Mouse (Mus musculus) midbrain, embryonic 15.5 days (tissue): Measurements from ENCODE around the gene Dnah2. TPM values are rescaled to one million over a fixed set of nuclear protein-coding genes. Genes with fewer than 3 reads are reported as not detected.

ENCODE experiments used
- ATAC-seq: fragments of 200-750 bp; cut with Nextera tagmentation; replicated peaks from 2 replicates; pipeline ENCODE4 v1.8.0; 2017; ENCODE audit warnings: moderate TSS enrichment
- H3K27ac ChIP-seq: fragments of 300-500 bp; sonication (generic); 2 replicates; pipeline ENCODE4 v1.5.1; 2015; ENCODE audit warnings: mild to moderate bottlenecking, inconsistent platforms
- H3K27me3 ChIP-seq: fragments of 300-500 bp; sonication (generic); replicated peaks from 2 replicates; pipeline ENCODE4 v1.6.1; 2015; ENCODE audit warnings: inconsistent platforms
- H3K36me3 ChIP-seq: fragments of 300-500 bp; sonication (generic); replicated peaks from 2 replicates; pipeline ENCODE4 v1.6.1; 2015; ENCODE audit warnings: inconsistent platforms
- H3K4me1 ChIP-seq: fragments of 300-500 bp; sonication (generic); 2 replicates; pipeline ENCODE4 v1.6.1; 2015; ENCODE audit warnings: inconsistent platforms
- H3K4me2 ChIP-seq: fragments of 300-500 bp; sonication (generic); 2 replicates; pipeline ENCODE4 v1.6.1; 2015; ENCODE audit warnings: inconsistent platforms, mild to moderate bottlenecking, moderate library complexity
- H3K4me3 ChIP-seq: fragments of 300-500 bp; sonication (generic); 2 replicates; pipeline ENCODE4 v1.5.1; 2015; ENCODE audit warnings: mild to moderate bottlenecking, inconsistent platforms
- H3K9ac ChIP-seq: fragments of 300-500 bp; sonication (generic); 2 replicates; pipeline ENCODE4 v1.6.1; 2015; ENCODE audit warnings: mild to moderate bottlenecking, inconsistent platforms
- H3K9me3 ChIP-seq: fragments of 300-500 bp; sonication (generic); 2 replicates; pipeline ENCODE4 v1.6.1; 2016; ENCODE audit warnings: inconsistent platforms
- WGBS: fragments of 180-500 bp; shearing (Covaris S2); methylation state at CpG from one replicate; pipeline ENCODE4 v1.1.7; 2015; ENCODE audit warnings: mixed read lengths; 5-methylcytosine and 5-hydroxymethylcytosine counted together
- polyA plus RNA-seq: library from polyadenylated mRNA; unstranded; fragments of >200 nt; fragmentation: Nextera tagmentation; extraction: Ambion mirVana; gene quantifications from 2 replicates; pipeline ENCODE4 v1.2.1, GENCODE M21; 2015

The Dnah2 gene
- polyA plus RNA-seq, 1 experiment from 2014 or later: 5.7 TPM

- H3K4me1 ChIP-seq: no peaks in the 10 kb centered on the region
- no peak for ATAC-seq
- no peak overlapping the region for H3K9ac ChIP-seq
- H3K4me2 ChIP-seq: no peak overlapping the region
- no peaks in the 10 kb centered on the region for H3K27me3 ChIP-seq
- H3K4me3 ChIP-seq: no peak overlapping the region
- H3K36me3 ChIP-seq: no peaks in the 10 kb centered on the region
- H3K27ac ChIP-seq: no peak overlapping the region
- H3K9me3 ChIP-seq: no peaks in the 10 kb centered on the region
- 87% methylated on average over 2 of the region's 2 CpGs for WGBS
These were observed 61.4 kb downstream of the Dnah2 start for GRCm38 (mm10) chr11:69487474-69487873.

- Histone ChIP-seq H3K27me3 (no peaks in the 10 kb centered on the region), H3K36me3 (no peaks in the 10 kb centered on the region), H3K27ac (no peak overlapping the region), H3K9ac (no peak overlapping the region), H3K4me3 (no peak overlapping the region), H3K9me3 (no peaks in the 10 kb centered on the region), H3K4me1 (no peaks in the 10 kb centered on the region), H3K4me2 (no peak overlapping the region)
- WGBS: 91% methylated on average over 8 of the region's 8 CpGs
- ATAC-seq: no peak
These were observed 71.3 kb downstream of the Dnah2 start for GRCm38 (mm10) chr11:69477645-69478044.

- Histone ChIP-seq H3K9ac (no peak overlapping the region), H3K27me3 (no peaks in the 10 kb centered on the region), H3K4me1 (no peaks in the 10 kb centered on the region), H3K36me3 (no peaks in the 10 kb centered on the region), H3K4me3 (no peak overlapping the region), H3K9me3 (no peaks in the 10 kb centered on the region), H3K4me2 (no peak overlapping the region), H3K27ac (no peak overlapping the region)
- no peak for ATAC-seq
- 91% methylated on average over 10 of the region's 10 CpGs for WGBS
These were observed 72.1 kb downstream of the Dnah2 start for GRCm38 (mm10) chr11:69476802-69477201.

- 62% methylated on average over 5 of the region's 5 CpGs for WGBS
- H3K9me3 ChIP-seq: no peaks in the 10 kb centered on the region
- no peak overlapping the region for H3K27ac ChIP-seq
- no peak overlapping the region for H3K4me3 ChIP-seq
- no peak for ATAC-seq
- H3K9ac ChIP-seq: no peak overlapping the region
- H3K36me3 ChIP-seq: no peaks in the 10 kb centered on the region
- H3K4me1 ChIP-seq: no peaks in the 10 kb centered on the region
- no peaks in the 10 kb centered on the region for H3K27me3 ChIP-seq
- no peak overlapping the region for H3K4me2 ChIP-seq
These were observed 74.2 kb downstream of the Dnah2 start for GRCm38 (mm10) chr11:69474737-69475136.

- Histone ChIP-seq H3K4me2 (no peak overlapping the region), H3K9ac (no peak overlapping the region), H3K27me3 (no peaks in the 10 kb centered on the region), H3K9me3 (no peaks in the 10 kb centered on the region), H3K36me3 (no peaks in the 10 kb centered on the region), H3K4me3 (no peak overlapping the region), H3K4me1 (no peaks in the 10 kb centered on the region), H3K27ac (no peak overlapping the region)
- 86% methylated on average over 5 of the region's 5 CpGs for WGBS
- ATAC-seq: no peak
These were observed 76.2 kb downstream of the Dnah2 start for GRCm38 (mm10) chr11:69472687-69473086.

- no peaks in the 10 kb centered on the region for H3K9me3 ChIP-seq
These were observed 77.4 kb downstream of the Dnah2 start for GRCm38 (mm10) chr11:69471491-69471890.

GRCm38 (mm10) chr11:69469301-69469700 lies 79.6 kb downstream of the Dnah2 start:
- 87% methylated on average over 9 of the region's 9 CpGs for WGBS
- Histone ChIP-seq H3K27ac (no peak overlapping the region), H3K4me3 (no peak overlapping the region), H3K36me3 (no peaks in the 10 kb centered on the region), H3K4me1 (no peaks in the 10 kb centered on the region), H3K9ac (no peak overlapping the region), H3K27me3 (no peaks in the 10 kb centered on the region), H3K9me3 (no peaks in the 10 kb centered on the region), H3K4me2 (no peak overlapping the region)
- ATAC-seq: no peak

More at GRCm38 (mm10) chr11:69471491-69471890, 77.4 kb downstream of the Dnah2 start:
- H3K9ac ChIP-seq: no peak overlapping the region
- H3K27me3 ChIP-seq: no peaks in the 10 kb centered on the region
- no peak overlapping the region for H3K27ac ChIP-seq
- no peaks in the 10 kb centered on the region for H3K36me3 ChIP-seq
- WGBS: 15% methylated on average over 8 of the region's 8 CpGs
- H3K4me2 ChIP-seq: no peak overlapping the region
- no peak for ATAC-seq
- no peak overlapping the region for H3K4me3 ChIP-seq
- H3K4me1 ChIP-seq: no peaks in the 10 kb centered on the region

- Histone ChIP-seq H3K27ac (no peak overlapping the region), H3K27me3 (no peaks in the 10 kb centered on the region), H3K4me2 (no peak overlapping the region), H3K9me3 (no peaks in the 10 kb centered on the region), H3K36me3 (no peaks in the 10 kb centered on the region), H3K4me3 (no peak overlapping the region), H3K9ac (no peak overlapping the region), H3K4me1 (no peaks in the 10 kb centered on the region)
- no peak for ATAC-seq
- WGBS: 94% methylated on average over 7 of the region's 7 CpGs
These were observed 84.9 kb downstream of the Dnah2 start for GRCm38 (mm10) chr11:69463996-69464395.

GRCm38 (mm10) chr11:69461568-69461967 lies 87.3 kb downstream of the Dnah2 start:
- H3K9ac ChIP-seq: no peak overlapping the region
- no peaks in the 10 kb centered on the region for H3K36me3 ChIP-seq
- no peaks in the 10 kb centered on the region for H3K27me3 ChIP-seq
- ATAC-seq: no peak
- no peaks in the 10 kb centered on the region for H3K9me3 ChIP-seq
- no peak overlapping the region for H3K4me3 ChIP-seq
- peaks cover 6% of the 10 kb centered on the region; the same call in 1 of the 2 replicates for H3K4me1 ChIP-seq
- 83% methylated on average over 5 of the region's 5 CpGs for WGBS
- H3K4me2 ChIP-seq: no peak overlapping the region
- H3K27ac ChIP-seq: no peak overlapping the region

- Histone ChIP-seq H3K36me3 (no peaks in the 10 kb centered on the region), H3K4me3 (no peak overlapping the region), H3K9me3 (no peaks in the 10 kb centered on the region), H3K9ac (no peak overlapping the region), H3K27me3 (no peaks in the 10 kb centered on the region), H3K4me1 (peaks cover 6% of the 10 kb centered on the region; the same call in 1 of the 2 replicates), H3K4me2 (no peak overlapping the region), H3K27ac (no peak overlapping the region)
- no peak for ATAC-seq
- WGBS: 78% methylated on average over 4 of the region's 4 CpGs
These were observed 89.0 kb downstream of the Dnah2 start for GRCm38 (mm10) chr11:69459883-69460282.

- H3K4me1 ChIP-seq: peaks cover 6% of the 10 kb centered on the region; the same call in 1 of the 2 replicates
- H3K36me3 ChIP-seq: no peaks in the 10 kb centered on the region
- H3K27ac ChIP-seq: 0 out of 2 replicates have a peak overlapping the region, but pooled peaks have one; percentile 39
- H3K9ac ChIP-seq: no peak overlapping the region
- H3K9me3 ChIP-seq: no peaks in the 10 kb centered on the region
- no peak overlapping the region for H3K4me3 ChIP-seq
- no peak overlapping the region for H3K4me2 ChIP-seq
- no peaks in the 10 kb centered on the region for H3K27me3 ChIP-seq
- no peak for ATAC-seq
- WGBS: 23% methylated on average over 6 of the region's 6 CpGs
These were observed 91.8 kb downstream of the Dnah2 start for GRCm38 (mm10) chr11:69457006-69457579.

GRCm38 (mm10) chr11:69452114-69452867 lies 96.6 kb downstream of the Dnah2 start:
- H3K4me2 ChIP-seq: no peak overlapping the region
- no peaks in the 10 kb centered on the region for H3K36me3 ChIP-seq
- no peak for ATAC-seq
- H3K4me3 ChIP-seq: no peak overlapping the region
- peaks cover 5% of the 10 kb centered on the region for H3K4me1 ChIP-seq
- H3K9me3 ChIP-seq: no peaks in the 10 kb centered on the region
- H3K27ac ChIP-seq: no peak overlapping the region
- H3K27me3 ChIP-seq: no peaks in the 10 kb centered on the region
- no peak overlapping the region for H3K9ac ChIP-seq
- 57% methylated on average over 23 of the region's 23 CpGs for WGBS

- Histone ChIP-seq H3K36me3 (no peaks in the 10 kb centered on the region), H3K9me3 (no peaks in the 10 kb centered on the region), H3K9ac (no peak overlapping the region), H3K4me3 (no peak overlapping the region), H3K27me3 (no peaks in the 10 kb centered on the region), H3K4me2 (no peak overlapping the region), H3K27ac (no peak overlapping the region), H3K4me1 (no peaks in the 10 kb centered on the region; the same call in 1 of the 2 replicates)
- no peak for ATAC-seq
- WGBS: 76% methylated on average over 7 of the region's 7 CpGs
These were observed 101.6 kb downstream of the Dnah2 start for GRCm38 (mm10) chr11:69447299-69447698.
